2 mouse cellular contexts compared by ENCODE assay signal in genomic region chr7:48909342-48909671, GRCm38 (mm10).
TF ChIP-seq lines count a peak whose summit lies in the region.

No protein-coding gene starts in this region.

TF ChIP-seq in CH12.LX, 34 proteins besides CTCF, POLR2A, EP300 and RAD21 (continued from another document):
- TF ChIP-seq ZMIZ1 (IDR thresholded peaks at IDR 0.05; ENCODE audit: low read depth, low read length): no peak
- no peak for TF ChIP-seq MYC (IDR thresholded peaks at IDR 0.05; ENCODE audit: low read depth, low read length)

TF ChIP-seq in MEL, 35 proteins besides CTCF, POLR2A, EP300 and RAD21 (continued from another document):
- TF ChIP-seq GABPA (IDR thresholded peaks at IDR 0.05; ENCODE audit: low read depth, low read length): no peak
- TF ChIP-seq CHD2 (IDR thresholded peaks at IDR 0.05; ENCODE audit: low read length): peak; percentile 36
- TF ChIP-seq NRF1 (IDR thresholded peaks at IDR 0.05; ENCODE audit: insufficient read depth, low read depth, low read length, poor library complexity, severe bottlenecking): no peak
- TF ChIP-seq UBTF (IDR thresholded peaks at IDR 0.05; ENCODE audit: borderline replicate concordance, insufficient read depth, low read depth, low read length): no peak
